Mouse (Mus musculus) liver, adult 2 months (tissue): ENCODE results near the gene Kdm5b.

Experiments used
- CTCF ChIP-seq: fragments of 200-500 bp; IDR thresholded peaks from 2 replicates; pipeline ENCODE4 v1.5.1; 2011; ENCODE audit warnings: low read depth, low read length, control low read depth
- POLR2A ChIP-seq: fragments of 200-500 bp; IDR thresholded peaks from 2 replicates; pipeline ENCODE4 v1.6.1; 2011; ENCODE audit warnings: low read length, control low read depth; ENCODE audit not compliant: insufficient read depth; ENCODE audit errors: extremely low read depth

GRCm38 (mm10) chr1:134551869-134552268 is 8.1 kb upstream of the Kdm5b start:
- no peak for TF ChIP-seq CTCF
- no peak for TF ChIP-seq POLR2A
